Mouse (Mus musculus) lung, embryonic 15.5 days (tissue): Measurements from ENCODE around the gene Fam160a1. TPM values are rescaled to one million over a fixed set of nuclear protein-coding genes. Genes with fewer than 3 reads are reported as not detected.

Experiments
- ATAC-seq: fragments of 200-750 bp; cut with Nextera tagmentation; 2 replicates; pipeline ENCODE4 v1.8.0; 2017; ENCODE audit warnings: moderate number of reproducible peaks, borderline replicate concordance; ENCODE audit not compliant: low FRiP score, low TSS enrichment; ENCODE audit errors: extremely low read depth
- H3K27ac ChIP-seq: fragments of 300-500 bp; sonication (generic); 2 replicates; pipeline ENCODE4 v1.5.1; 2015; ENCODE audit warnings: moderate library complexity, mild to moderate bottlenecking, inconsistent platforms
- H3K27me3 ChIP-seq: fragments of 300-500 bp; sonication (generic); 2 replicates; pipeline ENCODE4 v1.6.1; 2015; ENCODE audit warnings: inconsistent platforms
- H3K36me3 ChIP-seq: fragments of 300-500 bp; sonication (generic); 2 replicates; pipeline ENCODE4 v1.6.1; 2015; ENCODE audit warnings: inconsistent platforms
- H3K4me1 ChIP-seq: fragments of 300-500 bp; sonication (generic); 2 replicates; pipeline ENCODE4 v1.6.1; 2015; ENCODE audit warnings: inconsistent platforms
- H3K4me2 ChIP-seq: fragments of 300-500 bp; sonication (generic); 2 replicates; pipeline ENCODE4 v1.6.1; 2015; ENCODE audit warnings: inconsistent platforms, mild to moderate bottlenecking, moderate library complexity
- H3K4me3 ChIP-seq: fragments of 300-500 bp; sonication (generic); 2 replicates; pipeline ENCODE4 v1.5.1; 2015; ENCODE audit warnings: mild to moderate bottlenecking, inconsistent platforms
- H3K9ac ChIP-seq: fragments of 300-500 bp; sonication (generic); 2 replicates; pipeline ENCODE4 v1.6.1; 2015; ENCODE audit warnings: inconsistent platforms
- H3K9me3 ChIP-seq: fragments of 300-500 bp; sonication (generic); 2 replicates; pipeline ENCODE4 v1.6.1; 2016; ENCODE audit warnings: inconsistent platforms
- WGBS: fragments of 180-500 bp; shearing (Covaris S2); methylation state at CpG from one replicate; pipeline ENCODE4 v1.1.7; 2015; 5-methylcytosine and 5-hydroxymethylcytosine counted together
- polyA plus RNA-seq: library from polyadenylated mRNA; unstranded; fragments of >200 nt; fragmentation: Nextera tagmentation; extraction: Ambion mirVana; gene quantifications from 2 replicates; pipeline ENCODE4 v1.2.1, GENCODE M21; 2015

The Fam160a1 gene
- polyA plus RNA-seq, 1 experiment from 2014 or later = 3.1 TPM

DNA sequence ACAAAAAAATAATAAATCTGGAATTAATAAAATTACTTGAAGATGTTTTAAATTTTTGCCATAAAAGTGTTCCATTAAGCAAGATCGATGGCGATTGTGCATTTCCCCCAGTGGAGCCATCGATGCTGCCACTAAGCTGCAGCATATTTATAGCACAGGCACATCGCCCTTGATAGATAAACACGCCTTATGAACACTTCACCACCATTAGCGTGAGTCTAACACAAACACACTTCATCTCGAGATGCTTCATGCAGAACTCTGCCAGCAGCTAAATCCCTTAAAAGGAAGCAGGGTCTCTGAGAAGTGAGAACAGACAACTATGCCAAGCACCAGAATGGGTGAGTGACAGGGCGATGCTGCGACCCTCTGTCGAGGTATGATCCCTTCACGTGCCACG, 150.4 kb downstream of the Fam160a1 start:
- Histone ChIP-seq H3K27me3 (no peaks in the 10 kb centered on the region), H3K9me3 (no peaks in the 10 kb centered on the region), H3K9ac (no peak overlapping the region), H3K4me1 (no peaks in the 10 kb centered on the region), H3K4me3 (no peak overlapping the region), H3K27ac (no peak overlapping the region), H3K36me3 (no peaks in the 10 kb centered on the region), H3K4me2 (no peak overlapping the region)
- no peak for ATAC-seq
- WGBS = 59% methylated on average over 12 of the region's 12 CpGs

DNA sequence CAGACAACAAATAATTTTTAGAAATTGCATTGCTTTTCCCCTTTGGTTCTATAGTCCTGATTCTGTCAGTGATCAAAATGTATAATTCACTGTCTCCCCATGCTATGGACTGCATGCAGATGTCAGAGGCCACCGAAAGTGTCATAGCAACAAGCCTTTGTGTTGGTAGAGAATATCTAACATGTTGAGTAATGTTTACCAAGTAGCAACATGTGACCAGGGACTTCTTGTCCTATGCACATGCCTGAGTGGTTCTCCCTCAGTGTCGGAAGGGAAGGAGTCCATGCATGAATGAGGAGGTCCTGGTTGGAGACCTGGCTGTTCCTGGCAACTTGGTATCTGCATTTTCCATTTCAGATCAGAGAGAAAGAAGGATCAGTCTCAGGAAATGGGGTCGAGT, 150.9 kb downstream of the Fam160a1 start:
- no peak for ATAC-seq
- Histone ChIP-seq H3K9me3 (no peaks in the 10 kb centered on the region), H3K4me2 (no peak overlapping the region), H3K4me1 (no peaks in the 10 kb centered on the region), H3K27me3 (no peaks in the 10 kb centered on the region), H3K36me3 (no peaks in the 10 kb centered on the region), H3K9ac (no peak overlapping the region), H3K27ac (no peak overlapping the region), H3K4me3 (no peak overlapping the region)
- 60% methylated on average over 3 of the region's 3 CpGs for WGBS

- H3K4me2 ChIP-seq = no peak overlapping the region
- H3K4me3 ChIP-seq = no peak overlapping the region
- H3K9me3 ChIP-seq = no peaks in the 10 kb centered on the region
- 79% methylated on average over 10 of the region's 10 CpGs for WGBS
- H3K36me3 ChIP-seq = no peaks in the 10 kb centered on the region
- no peak overlapping the region for H3K27ac ChIP-seq
- no peak overlapping the region for H3K9ac ChIP-seq
- ATAC-seq = no peak
- no peaks in the 10 kb centered on the region for H3K4me1 ChIP-seq
- no peaks in the 10 kb centered on the region for H3K27me3 ChIP-seq
These were observed 152.4 kb downstream of the Fam160a1 start for GRCm38 (mm10) chr3:85664591-85665171.

DNA sequence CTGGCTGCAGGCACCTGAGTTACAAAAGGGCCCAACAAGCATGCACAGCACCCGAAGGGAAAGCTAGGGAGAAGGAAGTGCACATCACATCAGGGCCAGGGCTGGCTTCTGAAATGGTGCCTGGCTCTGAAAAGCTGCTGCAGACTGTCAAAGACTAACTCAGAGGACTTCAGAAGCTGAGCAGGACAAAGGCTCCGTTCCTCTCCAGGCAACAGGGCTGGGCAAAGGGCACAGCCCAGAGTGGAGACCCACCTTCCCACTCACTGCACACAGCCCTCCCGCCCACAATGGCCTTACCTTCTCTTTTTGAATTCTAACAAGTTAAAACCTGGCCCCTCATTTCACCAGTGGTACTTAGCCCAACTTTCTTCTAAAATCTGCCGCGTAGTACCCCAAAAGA, 153.3 kb downstream of the Fam160a1 start:
- WGBS = 77% methylated on average over 5 of the region's 5 CpGs
- no peaks in the 10 kb centered on the region for H3K36me3 ChIP-seq
- H3K9ac ChIP-seq = no peak overlapping the region
- H3K27ac ChIP-seq = no peak overlapping the region
- no peak overlapping the region for H3K4me3 ChIP-seq
- no peaks in the 10 kb centered on the region for H3K27me3 ChIP-seq
- no peaks in the 10 kb centered on the region for H3K4me1 ChIP-seq
- no peaks in the 10 kb centered on the region for H3K9me3 ChIP-seq
- H3K4me2 ChIP-seq = no peak overlapping the region
- no peak for ATAC-seq

- Histone ChIP-seq H3K9ac (no peak overlapping the region), H3K27me3 (no peaks in the 10 kb centered on the region), H3K4me1 (no peaks in the 10 kb centered on the region), H3K36me3 (no peaks in the 10 kb centered on the region), H3K27ac (no peak overlapping the region), H3K4me3 (no peak overlapping the region), H3K9me3 (no peaks in the 10 kb centered on the region), H3K4me2 (no peak overlapping the region)
- 60% methylated on average over 10 of the region's 10 CpGs for WGBS
- ATAC-seq = no peak
These were observed 154.9 kb downstream of the Fam160a1 start for GRCm38 (mm10) chr3:85661926-85662813.

GRCm38 (mm10) chr3:85659681-85660080, 157.4 kb downstream of the Fam160a1 start:
- H3K27me3 ChIP-seq = no peaks in the 10 kb centered on the region
- no peaks in the 10 kb centered on the region for H3K9me3 ChIP-seq
- no peak overlapping the region for H3K9ac ChIP-seq
- H3K27ac ChIP-seq = no peak overlapping the region
- no peak overlapping the region for H3K4me2 ChIP-seq
- H3K4me1 ChIP-seq = no peaks in the 10 kb centered on the region
- H3K36me3 ChIP-seq = no peaks in the 10 kb centered on the region
- no peak overlapping the region for H3K4me3 ChIP-seq
- no peak for ATAC-seq
- WGBS = 83% methylated on average over 7 of the region's 7 CpGs

DNA sequence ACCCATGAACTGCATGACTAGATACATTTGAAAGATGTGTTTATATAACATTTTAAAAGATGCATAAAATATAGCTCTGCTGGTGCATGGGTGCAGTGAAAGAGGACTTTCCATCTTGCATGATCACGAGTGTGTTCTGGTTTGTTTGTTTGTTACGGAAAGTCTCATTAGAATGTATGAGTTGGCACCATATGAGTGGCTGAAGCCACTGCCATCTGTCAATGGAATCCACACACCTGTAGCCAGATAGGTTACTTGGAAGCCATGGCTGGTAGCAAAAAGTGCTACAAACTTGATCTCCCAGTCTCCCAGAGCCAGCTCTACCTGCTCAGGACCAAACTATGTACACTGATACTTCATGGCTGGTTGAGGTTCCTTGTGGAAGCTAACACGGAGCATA, 161.6 kb downstream of the Fam160a1 start:
- Histone ChIP-seq H3K4me3 (no peak overlapping the region), H3K9me3 (no peaks in the 10 kb centered on the region), H3K27me3 (no peaks in the 10 kb centered on the region), H3K36me3 (no peaks in the 10 kb centered on the region), H3K9ac (no peak overlapping the region), H3K4me2 (no peak overlapping the region), H3K27ac (no peak overlapping the region), H3K4me1 (no peaks in the 10 kb centered on the region)
- WGBS = 87% methylated on average over 3 of the region's 3 CpGs
- no peak for ATAC-seq

GRCm38 (mm10) chr3:85652727-85653665, 164.1 kb downstream of the Fam160a1 start:
- no peak overlapping the region for H3K4me3 ChIP-seq
- no peak overlapping the region for H3K9ac ChIP-seq
- no peaks in the 10 kb centered on the region for H3K9me3 ChIP-seq
- no peaks in the 10 kb centered on the region for H3K27me3 ChIP-seq
- no peaks in the 10 kb centered on the region for H3K4me1 ChIP-seq
- no peaks in the 10 kb centered on the region for H3K36me3 ChIP-seq
- ATAC-seq = no peak
- no peak overlapping the region for H3K27ac ChIP-seq
- 46% methylated on average over 4 of the region's 4 CpGs for WGBS
- H3K4me2 ChIP-seq = no peak overlapping the region

DNA sequence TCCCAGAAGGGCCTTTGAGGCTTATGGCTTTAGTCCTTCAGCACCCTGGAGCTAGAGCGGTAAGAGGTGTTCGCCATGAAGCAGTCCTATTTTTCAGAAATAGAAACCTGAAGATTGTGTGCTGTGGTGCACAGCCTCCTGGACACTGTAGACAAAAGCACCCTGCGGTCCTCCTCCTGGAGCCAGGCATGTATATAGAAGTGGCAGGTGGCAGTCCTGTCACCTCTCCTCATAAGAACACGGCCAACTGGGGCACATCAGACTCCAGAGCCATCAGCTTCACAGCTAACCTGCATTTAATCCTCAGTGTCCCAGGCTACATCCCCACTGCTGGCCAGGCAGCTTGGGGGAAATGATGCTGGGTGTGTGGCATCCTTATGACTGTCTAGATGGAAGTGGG, 167.9 kb downstream of the Fam160a1 start:
- Histone ChIP-seq H3K4me3 (no peak overlapping the region), H3K4me1 (no peaks in the 10 kb centered on the region), H3K27me3 (no peaks in the 10 kb centered on the region), H3K9me3 (no peaks in the 10 kb centered on the region), H3K4me2 (no peak overlapping the region), H3K9ac (no peak overlapping the region), H3K27ac (no peak overlapping the region), H3K36me3 (no peaks in the 10 kb centered on the region)
- WGBS = 93% methylated on average over 4 of the region's 4 CpGs
- ATAC-seq = no peak

DNA sequence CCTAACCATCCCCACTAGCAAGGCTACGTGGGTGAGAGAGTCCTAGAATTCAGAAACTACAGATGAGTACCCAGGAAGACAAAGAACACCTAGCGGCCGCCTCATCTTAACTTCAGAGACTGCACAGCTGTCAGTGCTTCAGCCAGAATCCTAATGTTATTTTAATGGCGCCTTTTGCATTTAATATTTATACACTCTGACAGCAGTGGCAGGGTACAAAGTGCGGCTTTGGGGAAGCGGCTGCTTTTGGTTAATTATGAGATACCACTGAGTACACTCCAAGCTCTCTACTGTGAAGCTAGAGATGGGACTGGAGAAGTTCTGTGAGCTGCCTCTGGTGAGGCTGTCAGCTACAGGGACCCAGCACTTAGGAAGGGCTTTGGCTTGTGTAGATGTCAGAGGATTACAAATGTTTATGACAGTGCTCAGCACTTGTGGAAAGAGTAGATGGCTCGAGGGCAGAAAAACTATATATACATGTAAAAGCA, 171.5 kb downstream of the Fam160a1 start:
- H3K4me3 ChIP-seq = no peak overlapping the region
- H3K4me1 ChIP-seq = no peaks in the 10 kb centered on the region
- no peaks in the 10 kb centered on the region for H3K9me3 ChIP-seq
- no peaks in the 10 kb centered on the region for H3K36me3 ChIP-seq
- no peak overlapping the region for H3K9ac ChIP-seq
- no peak for ATAC-seq
- H3K4me2 ChIP-seq = no peak overlapping the region
- 60% methylated on average over 7 of the region's 7 CpGs for WGBS
- H3K27me3 ChIP-seq = no peaks in the 10 kb centered on the region
- H3K27ac ChIP-seq = no peak overlapping the region

DNA sequence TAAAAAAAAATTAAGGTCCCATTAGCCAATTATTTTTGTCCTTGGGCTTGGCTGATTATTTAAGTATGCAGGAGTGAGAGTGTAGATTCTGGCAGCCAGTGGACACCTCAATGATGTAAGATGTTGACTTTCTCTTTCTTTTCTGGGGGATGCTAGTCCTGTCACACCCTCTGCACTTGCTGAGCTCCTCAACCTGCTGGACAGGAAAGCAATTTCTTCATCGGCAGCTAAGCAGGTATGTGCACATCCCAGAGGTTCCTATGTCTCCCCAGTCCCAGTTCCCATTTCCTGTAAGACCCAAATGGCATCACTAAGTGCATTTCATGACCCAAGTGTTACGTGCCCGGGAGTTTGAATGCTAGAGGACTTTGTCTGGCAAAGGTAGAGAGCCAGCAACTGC, 172.3 kb downstream of the Fam160a1 start:
- H3K36me3 ChIP-seq = no peaks in the 10 kb centered on the region
- WGBS = 82% methylated on average over 3 of the region's 3 CpGs

More for the DNA sequence above, 172.3 kb downstream of the Fam160a1 start:
- H3K4me1 ChIP-seq = no peaks in the 10 kb centered on the region
- ATAC-seq = no peak
- H3K9ac ChIP-seq = no peak overlapping the region
- no peak overlapping the region for H3K4me3 ChIP-seq
- no peak overlapping the region for H3K27ac ChIP-seq
- no peaks in the 10 kb centered on the region for H3K27me3 ChIP-seq
- no peaks in the 10 kb centered on the region for H3K9me3 ChIP-seq
- H3K4me2 ChIP-seq = no peak overlapping the region
